Mouse (Mus musculus) layer of hippocampus, postnatal 36 days (tissue): Measurements from ENCODE around the gene Rab28. TPM values are rescaled to one million over a fixed set of nuclear protein-coding genes. Genes with fewer than 3 reads are reported as not detected.

Experiments
- DNase-seq, 2 experiments: peaks; one replicate each; pipeline ENCODE4 v3.0.0; 2022
- total RNA-seq, 2 experiments: library from RNA; stranded (reverse); gene quantifications; 2 replicates each; pipeline ENCODE4 v1.2.3; 2021

Rab28 gene
- total RNA-seq, 2 experiments from 2014 or later, result 87.2 to 90.0 TPM

- DNase-seq, result no peak
These were observed 80.5 kb downstream of the Rab28 start for GRCm38 (mm10) chr5:41627224-41628144.

DNA sequence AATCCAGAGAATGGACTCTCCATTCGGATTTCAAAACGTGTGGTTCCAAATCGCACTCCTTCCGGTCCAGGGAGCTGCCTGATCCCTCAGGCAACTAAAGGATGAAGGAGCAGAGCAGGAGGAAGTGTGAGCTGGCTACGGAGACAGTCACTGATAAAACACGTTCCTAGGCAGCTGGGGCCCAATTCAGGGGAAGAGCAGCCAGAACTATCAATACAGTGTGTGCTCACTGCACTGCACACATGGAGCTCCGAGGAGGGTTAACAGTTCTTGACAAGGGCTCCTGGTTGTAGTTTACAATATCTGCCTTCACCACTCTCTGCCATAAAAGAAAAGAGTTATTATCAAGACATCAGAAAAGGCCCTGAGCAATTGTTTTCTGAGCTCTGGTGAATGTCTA lies 82.4 kb downstream of the Rab28 start:
- DNase-seq, result no peak

DNA sequence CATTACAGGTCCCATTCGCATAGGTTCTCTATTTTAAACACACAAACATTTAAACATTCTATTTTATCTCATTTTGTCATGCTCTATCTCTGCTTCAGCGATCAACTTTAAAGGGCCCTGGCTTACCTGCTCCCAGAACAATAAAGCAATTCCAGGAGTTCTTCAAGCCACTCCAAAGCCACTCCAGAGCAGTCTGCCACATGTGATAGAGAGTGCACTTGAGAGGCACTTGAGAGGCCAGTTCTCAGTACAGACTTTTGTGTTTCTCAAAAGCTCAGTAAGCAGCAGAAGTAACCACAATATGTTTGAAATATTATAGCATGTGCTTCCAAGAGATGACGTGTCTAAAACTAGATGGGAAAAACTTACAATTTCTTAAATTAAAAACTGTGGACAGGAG lies 86.2 kb downstream of the Rab28 start:
- DNase-seq, result no peak

GRCm38 (mm10) chr5:41618966-41619365 lies 89.0 kb downstream of the Rab28 start:
- peak in 1 of 2 experiments; percentile 23 for DNase-seq

DNA sequence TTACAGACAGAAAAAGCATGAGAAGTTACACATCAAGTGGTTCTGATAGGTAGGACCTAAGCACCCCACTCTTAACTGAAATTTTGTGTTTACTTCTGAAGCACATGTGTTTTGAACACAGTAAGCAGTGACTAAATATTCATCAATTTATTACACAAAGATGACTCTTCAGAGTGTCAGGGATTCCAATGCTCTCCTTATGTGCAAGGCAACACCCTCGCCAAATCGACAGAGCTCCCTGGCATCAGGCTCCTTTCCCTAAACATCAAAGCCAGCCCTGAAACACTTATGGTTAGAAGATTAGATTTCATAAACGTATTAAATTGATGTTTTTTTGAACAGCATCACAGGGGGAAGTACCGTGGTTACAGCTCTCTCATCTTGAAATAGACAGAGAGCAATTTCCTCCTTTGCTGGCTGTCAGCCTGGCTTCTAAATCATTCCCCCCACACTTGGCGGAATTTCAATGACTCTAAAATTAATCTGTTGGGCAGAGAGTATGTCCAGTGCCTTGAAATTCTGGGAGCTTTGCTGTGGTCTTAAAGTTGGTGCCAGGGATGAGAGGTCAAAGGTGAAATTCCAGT lies 97.4 kb downstream of the Rab28 start:
- peak in 1 of 2 experiments; percentile 7 for DNase-seq

- DNase-seq, result no peak
These were observed 111.5 kb downstream of the Rab28 start for GRCm38 (mm10) chr5:41596242-41597117.

DNA sequence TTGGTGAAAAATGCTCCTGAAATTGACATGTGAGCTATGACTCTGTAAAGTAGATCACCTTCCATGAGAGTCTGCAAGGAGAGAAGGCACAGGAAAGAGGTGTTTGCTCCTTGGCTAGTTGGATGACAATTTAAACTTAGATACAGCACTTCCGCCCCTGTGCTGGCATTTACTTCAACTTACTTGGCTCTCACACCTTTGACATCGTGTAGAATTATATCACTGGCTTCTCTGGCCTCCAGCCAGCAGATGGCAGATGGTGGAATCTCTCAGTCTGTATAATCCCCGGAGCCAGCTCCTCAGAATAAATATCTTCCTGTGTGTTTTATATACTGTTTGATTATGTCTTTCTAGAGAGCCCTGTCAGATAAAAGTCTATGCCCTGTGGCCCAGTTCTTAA lies 112.8 kb downstream of the Rab28 start:
- DNase-seq, result no peak

DNA sequence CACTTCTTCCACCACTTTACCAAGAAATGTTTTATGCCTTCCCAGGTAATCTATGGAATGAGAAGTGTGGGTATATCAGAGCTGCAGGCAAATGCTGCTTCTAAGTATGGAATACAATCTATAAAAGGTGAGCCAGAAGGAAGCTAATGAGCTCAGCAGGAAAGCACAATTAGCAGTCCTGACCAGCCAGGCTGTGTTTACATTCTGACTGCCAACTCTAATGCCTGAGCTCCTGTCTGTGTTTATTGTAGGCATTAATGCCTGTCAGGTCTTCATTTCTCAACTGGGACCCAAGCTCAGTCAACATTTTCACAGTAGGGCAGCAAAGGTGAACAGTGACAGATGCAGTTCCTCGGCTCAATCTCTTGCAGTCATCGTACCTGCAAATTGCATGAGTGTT lies 129.9 kb downstream of the Rab28 start:
- no peak for DNase-seq

Other genes with a start within 250 kb of the Rab28 start
- gene Nkx3-2, start 56.3 kb upstream of the Rab28 start, total RNA-seq, result not detected
- 10 to 100 TPM; 38.2 to 41.4 TPM for gene Bod1l, start 136.2 kb upstream of the Rab28 start, total RNA-seq